Mouse (Mus musculus): ENCODE results near the gene Ddx3x.
"Not testable (repeated sequence)": the region's sequence is repeated elsewhere in the genome, so short reads cannot be mapped to it uniquely, and the experiment has no call there.

Ddx3x gene

GRCm38 (mm10) chrX:13280409-13281328 is at the start of gene Ddx3x:
Gene Ddx3x, plus strand, starts transcription at chrX:13280970.
- DNase-seq = peak; percentile 96

GRCm38 (mm10) chrX:13231243-13231642 is 49.5 kb upstream of the Ddx3x start:
- DNase-seq = no peak

GRCm38 (mm10) chrX:13232834-13233233 is 47.9 kb upstream of the Ddx3x start:
- DNase-seq = not testable (repeated sequence)

- DNase-seq = no peak
Observed at GRCm38 (mm10) chrX:13233631-13234030, 47.1 kb upstream of the Ddx3x start.

GRCm38 (mm10) chrX:13234709-13235108 is 46.1 kb upstream of the Ddx3x start:
- DNase-seq = no peak

- no peak for DNase-seq
Observed at GRCm38 (mm10) chrX:13236100-13236568, 44.6 kb upstream of the Ddx3x start.

GRCm38 (mm10) chrX:13239455-13239854 is 41.3 kb upstream of the Ddx3x start:
- DNase-seq = no peak

- DNase-seq = no peak
Observed at GRCm38 (mm10) chrX:13240646-13241425, 39.9 kb upstream of the Ddx3x start.

GRCm38 (mm10) chrX:13241426-13242319 is 39.1 kb upstream of the Ddx3x start:
- DNase-seq = peak; percentile 41

GRCm38 (mm10) chrX:13242320-13243096 is 38.3 kb upstream of the Ddx3x start:
- DNase-seq = peak; percentile 74

- DNase-seq = peak; percentile 39
Observed at GRCm38 (mm10) chrX:13243133-13244123, 37.3 kb upstream of the Ddx3x start.

GRCm38 (mm10) chrX:13244588-13244987 is 36.2 kb upstream of the Ddx3x start:
- no peak for DNase-seq

- DNase-seq = no peak
Observed at GRCm38 (mm10) chrX:13245027-13245426, 35.7 kb upstream of the Ddx3x start.

GRCm38 (mm10) chrX:13251683-13252082 is 29.1 kb upstream of the Ddx3x start:
- no peak for DNase-seq

GRCm38 (mm10) chrX:13254273-13254672 is 26.5 kb upstream of the Ddx3x start:
- DNase-seq = no peak

GRCm38 (mm10) chrX:13263356-13263755 is 17.4 kb upstream of the Ddx3x start:
- no peak for DNase-seq

- DNase-seq = no peak
Observed at GRCm38 (mm10) chrX:13275519-13276137, 5.1 kb upstream of the Ddx3x start.

- DNase-seq = no peak
Observed at GRCm38 (mm10) chrX:13278996-13279395, 1.8 kb upstream of the Ddx3x start.

- peak; percentile 74 for DNase-seq
Observed at GRCm38 (mm10) chrX:13280037-13280408, 747 bp upstream of the Ddx3x start.
